Mouse (Mus musculus) erythroblast, embryonic 14.5 days (primary cell): ENCODE results near the gene Gm1527.
"Not testable (repeated sequence)": the region's sequence is repeated elsewhere in the genome, so short reads cannot be mapped to it uniquely, and the experiment has no call there.

ENCODE experiments used
- GATA1 ChIP-seq: IDR thresholded peaks from 2 replicates; pipeline ENCODE4 v1.6.1; 2012; ENCODE audit warnings: low read length, inconsistent platforms, mixed read lengths
- TAL1 ChIP-seq: IDR thresholded peaks from 3 replicates; pipeline ENCODE4 v1.6.1; 2012; ENCODE audit warnings: low read length, inconsistent platforms, mixed read lengths

- not testable (repeated sequence) for TF ChIP-seq GATA1, TAL1
Measured at GRCm38 (mm10) chr3:28896966-28897365, 4.5 kb downstream of the Gm1527 start.
